Mouse (Mus musculus) liver, embryonic 14.5 days (tissue): ENCODE measurements around the gene Dip2c.

ENCODE experiments used
- CTCF ChIP-seq: IDR thresholded peaks from 2 replicates; pipeline ENCODE4 v1.5.1; 2016; ENCODE audit warnings: antibody characterized with exemption, low read depth, control low read depth
- EP300 ChIP-seq: IDR thresholded peaks from 2 replicates; pipeline ENCODE4 v1.6.1; 2016; ENCODE audit warnings: antibody characterized with exemption, low read depth

- no peak for TF ChIP-seq CTCF
- no peak for TF ChIP-seq EP300
Measured at GRCm38 (mm10) chr13:9431441-9431840, 155.1 kb downstream of the Dip2c start.
